Mouse (Mus musculus): ENCODE results near the gene Nubp2.

Gene Nubp2

DNA sequence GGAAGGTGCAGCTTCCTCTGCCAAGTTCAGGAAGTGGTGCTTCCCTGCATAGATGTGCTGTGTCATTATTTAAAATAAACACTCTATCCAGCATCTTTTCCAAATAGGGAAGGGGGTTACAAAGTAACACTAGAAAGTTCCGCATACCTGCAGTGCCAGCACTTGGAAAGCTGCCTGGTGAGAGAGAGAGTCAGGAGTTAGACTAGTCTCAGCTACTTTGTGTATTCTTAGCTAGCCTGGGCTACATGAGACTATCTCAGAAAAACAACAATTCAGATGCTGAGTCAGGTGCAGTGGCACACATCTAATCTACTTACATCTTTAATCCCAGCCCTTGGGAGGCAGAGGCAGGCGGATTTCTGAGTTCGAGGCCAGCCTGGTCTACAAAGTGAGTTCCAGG, 24.4 kb downstream of the Nubp2 start:
- no peak for DNase-seq (ENCODE audit: low spot score)

DNA sequence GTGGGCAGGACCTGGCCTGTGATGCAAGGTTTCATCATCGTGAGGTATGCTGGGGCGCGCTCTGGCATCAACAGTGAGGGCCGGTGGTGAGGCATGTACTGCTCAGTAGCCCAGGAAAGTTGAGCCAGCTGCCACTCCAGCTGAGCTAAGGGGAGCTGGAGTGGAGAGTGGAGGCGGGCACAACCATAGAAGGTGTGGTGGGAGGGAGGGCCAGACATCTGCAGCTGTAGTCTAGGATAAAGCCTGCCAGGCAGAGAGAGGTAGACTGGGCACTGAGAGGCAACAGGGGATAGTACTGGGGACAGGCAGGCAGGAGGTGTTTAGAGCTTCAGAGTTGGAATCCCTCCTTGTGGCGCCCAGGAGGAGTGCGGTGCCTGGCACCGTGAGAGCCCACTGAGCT, 26.1 kb downstream of the Nubp2 start:
- DNase-seq (ENCODE audit: low spot score), result no peak

DNA sequence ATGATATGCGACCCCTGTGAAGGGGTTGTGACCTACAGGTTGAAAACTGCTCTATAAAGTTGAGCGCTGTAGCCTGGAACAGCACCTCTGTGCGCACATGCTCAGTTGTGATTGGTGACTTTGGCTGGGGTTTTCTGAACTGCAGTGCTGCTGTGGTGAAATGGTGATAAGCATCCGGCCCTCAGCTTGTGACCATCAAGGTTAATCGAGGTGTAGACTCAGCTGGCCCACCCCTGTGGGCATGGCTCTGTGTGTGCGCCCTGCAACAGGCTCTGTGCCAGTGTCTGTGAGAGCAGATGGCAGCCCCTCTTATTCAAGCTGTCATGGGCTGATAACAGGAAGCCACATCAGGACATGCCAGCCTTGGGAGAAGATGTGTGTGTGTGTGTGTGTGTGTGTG, 27.2 kb downstream of the Nubp2 start:
- no peak for DNase-seq (ENCODE audit: low spot score)

DNA sequence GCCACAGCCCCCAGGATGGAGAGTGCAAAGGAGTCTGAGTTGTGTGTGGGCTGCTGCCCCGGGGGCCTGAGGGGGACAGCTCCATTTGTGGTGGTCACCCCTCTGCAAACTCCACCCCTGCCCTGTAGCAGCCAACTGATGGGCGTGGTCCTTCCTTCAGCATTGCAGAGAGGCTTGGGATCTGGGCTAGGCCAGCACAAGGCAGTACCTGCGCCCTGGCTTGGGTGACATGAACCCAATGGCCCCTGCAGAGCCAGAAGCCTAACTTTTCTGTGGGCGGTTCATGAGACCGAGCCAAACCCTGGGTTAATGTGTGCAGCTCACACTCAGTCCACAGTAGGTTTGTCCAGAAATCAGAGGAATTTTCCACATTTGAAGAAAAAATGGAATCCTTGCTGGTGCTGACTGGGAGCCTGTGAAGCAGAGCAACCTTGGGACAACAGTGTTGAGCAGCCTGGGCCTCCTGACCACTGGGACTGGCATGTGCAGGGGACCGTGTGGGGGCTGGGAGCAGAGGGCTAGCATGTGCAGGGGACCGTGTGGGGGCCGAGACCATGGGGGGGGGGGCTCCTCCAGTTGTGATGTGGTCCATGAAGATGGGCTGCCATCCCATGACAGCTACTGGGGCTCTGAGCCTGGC, 28.2 kb downstream of the Nubp2 start:
- no peak for DNase-seq (ENCODE audit: low spot score)

DNA sequence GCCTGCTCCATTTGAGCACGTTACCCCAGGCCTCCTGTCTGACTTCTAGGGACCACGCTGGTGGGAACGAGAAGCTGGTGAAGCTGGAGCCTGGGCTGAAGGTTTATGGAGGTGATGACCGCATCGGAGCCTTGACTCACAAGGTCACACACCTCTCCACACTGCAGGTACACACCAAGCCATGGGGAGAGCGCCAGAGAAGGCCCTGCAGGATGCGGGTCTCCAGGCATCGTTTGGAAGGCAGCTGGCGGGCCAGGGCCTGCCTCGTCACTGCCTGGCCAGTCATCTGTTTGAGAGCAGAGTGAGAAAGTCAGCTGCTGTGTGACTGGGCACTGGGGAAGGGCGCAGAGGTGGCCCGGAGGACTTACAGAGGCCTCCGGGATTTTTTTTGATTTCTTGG, 29.6 kb downstream of the Nubp2 start:
- DNase-seq (ENCODE audit: low spot score), result no peak

DNA sequence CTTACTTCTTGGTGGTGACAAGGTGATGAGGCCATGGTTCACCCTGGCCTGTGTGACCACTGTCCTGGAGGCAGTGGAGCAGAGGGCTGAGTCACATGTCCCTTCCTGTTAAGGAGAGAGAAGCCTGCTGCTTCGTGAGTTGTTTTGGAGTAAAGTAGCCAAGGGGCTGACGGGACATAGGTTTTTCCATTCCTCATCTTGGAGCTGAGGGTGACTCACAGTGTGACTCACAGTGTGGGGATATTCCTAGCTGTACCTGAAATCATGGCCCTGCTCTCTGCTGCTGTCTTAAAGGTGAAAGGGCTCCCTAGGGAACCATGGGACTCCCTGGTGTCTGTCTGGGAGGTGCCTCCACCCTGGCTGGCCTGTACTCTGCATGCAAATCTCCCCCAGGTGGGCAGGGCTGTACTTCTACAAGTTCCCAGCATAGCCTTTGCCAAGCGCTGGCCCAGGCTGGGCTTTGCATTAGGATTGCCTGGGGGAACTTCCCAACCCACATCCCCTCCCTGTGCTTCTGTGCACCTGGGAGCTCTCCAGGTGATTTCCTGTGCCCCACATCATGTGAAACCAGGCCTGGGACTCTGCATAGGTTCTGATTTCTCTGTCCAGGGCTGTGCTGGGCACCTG, 30.2 kb downstream of the Nubp2 start:
- no peak for DNase-seq (ENCODE audit: low spot score)

DNA sequence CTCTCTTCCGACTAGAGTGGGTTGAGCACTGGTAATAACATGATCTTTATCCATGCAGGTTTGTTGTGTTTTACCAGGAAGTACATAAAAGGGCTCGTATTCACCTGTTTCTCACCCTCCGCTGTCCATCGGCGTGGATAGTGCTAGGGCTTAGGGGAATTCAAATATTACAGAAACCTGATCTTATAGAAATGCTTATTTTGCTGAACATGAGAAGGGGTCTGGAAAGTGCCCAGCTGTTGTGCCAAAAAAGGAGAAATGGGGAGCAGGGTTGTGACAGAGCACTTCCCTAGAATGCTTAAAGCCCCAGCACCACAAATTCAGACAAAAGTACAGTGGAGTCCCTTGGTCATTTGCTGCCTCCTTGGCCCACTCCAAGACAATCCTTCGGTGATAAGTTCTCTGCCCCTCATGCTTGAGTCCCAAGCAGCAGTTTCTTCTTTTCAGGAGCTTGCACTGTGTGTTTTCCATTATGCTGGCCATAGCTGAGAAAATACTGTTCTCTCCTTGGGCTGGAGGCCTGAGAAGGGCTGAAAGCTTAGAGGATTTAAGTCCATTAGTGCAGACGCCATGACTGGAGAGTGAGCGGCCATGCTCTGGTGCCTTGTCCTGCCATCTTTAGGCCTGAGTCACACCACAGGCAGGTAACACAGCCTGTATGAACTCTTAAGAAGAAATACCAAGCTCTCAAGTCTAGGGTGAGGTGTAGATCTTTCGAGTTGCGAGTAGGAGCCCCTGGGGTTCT, 34.6 kb downstream of the Nubp2 start:
- no peak for DNase-seq (ENCODE audit: low spot score)

DNA sequence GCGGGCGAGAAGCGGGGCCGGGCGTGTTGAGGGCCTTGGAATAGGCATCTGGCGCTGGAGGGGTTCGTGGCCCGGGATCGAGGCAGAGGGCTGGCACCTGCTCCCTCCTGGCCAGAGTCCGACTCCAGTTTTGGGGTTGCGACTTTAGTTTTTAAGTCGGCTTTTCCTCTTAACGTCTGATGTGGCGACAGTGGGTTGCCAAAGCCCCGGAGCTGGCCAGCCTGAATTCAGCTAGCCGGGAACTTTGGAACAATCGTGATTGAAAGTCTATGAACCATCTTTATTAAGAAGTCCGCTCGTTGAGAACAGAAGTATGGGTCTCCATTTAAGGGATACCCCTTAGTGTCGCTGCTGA, 35.4 kb downstream of the Nubp2 start:
- no peak for DNase-seq (ENCODE audit: low spot score)

DNA sequence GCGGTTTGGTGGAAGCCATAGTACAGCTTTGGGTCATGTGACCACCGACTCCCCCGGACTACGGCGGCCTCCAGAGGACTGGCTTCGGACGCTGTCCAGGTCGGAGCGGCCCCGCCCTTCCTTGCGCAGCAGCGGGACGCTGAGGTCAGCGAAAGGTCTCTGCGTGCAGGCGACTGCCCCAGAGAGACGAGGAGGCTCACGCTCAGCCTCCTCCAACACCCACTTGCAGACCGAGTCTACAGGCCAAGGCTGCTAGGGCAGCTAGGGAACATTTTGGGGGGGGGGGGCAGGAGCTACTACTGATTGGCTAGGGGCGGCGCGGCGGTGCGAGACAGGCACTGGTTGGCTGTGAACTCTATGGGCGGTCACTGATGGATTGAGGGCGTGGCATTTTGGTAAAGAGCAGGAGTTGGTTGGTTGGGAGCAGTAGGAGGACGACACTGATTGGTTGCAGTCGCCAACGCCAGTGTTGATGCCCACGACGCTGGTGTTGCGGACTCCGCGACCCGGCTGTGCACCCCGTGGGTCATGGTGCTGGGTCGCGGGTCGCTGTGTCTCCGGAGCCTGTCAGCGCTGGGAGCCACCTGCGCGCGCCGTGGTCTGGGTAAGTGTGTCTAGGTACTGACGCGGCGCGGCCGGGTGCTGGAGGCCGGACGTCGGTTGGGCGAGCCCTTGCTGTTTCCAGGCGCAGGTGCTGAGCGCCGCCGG, 35.9 kb downstream of the Nubp2 start, which contains the start of gene Fahd1:
Gene Fahd1 (minus strand): TSS at position 300 of the 708 bp plus-strand sequence.
- peak; percentile 82 for DNase-seq (ENCODE audit: low spot score)

DNA sequence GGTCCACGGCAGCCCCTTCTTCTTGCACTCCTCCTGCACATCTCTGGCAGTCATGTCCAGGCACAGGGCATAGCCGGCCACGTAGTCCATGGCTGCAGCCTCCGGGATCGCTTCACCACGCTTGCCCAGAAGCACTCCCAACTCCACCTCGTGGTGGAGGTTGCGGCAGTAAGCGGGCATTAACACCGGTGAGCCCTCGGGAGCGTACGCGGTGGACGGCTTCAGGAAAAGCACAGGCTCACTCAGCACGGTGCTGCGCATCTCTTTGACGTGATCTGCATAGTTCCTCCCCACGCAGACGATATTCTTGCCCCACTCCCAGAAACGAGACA, 36.5 kb downstream of the Nubp2 start:
- DNase-seq (ENCODE audit: low spot score), result no peak

DNA sequence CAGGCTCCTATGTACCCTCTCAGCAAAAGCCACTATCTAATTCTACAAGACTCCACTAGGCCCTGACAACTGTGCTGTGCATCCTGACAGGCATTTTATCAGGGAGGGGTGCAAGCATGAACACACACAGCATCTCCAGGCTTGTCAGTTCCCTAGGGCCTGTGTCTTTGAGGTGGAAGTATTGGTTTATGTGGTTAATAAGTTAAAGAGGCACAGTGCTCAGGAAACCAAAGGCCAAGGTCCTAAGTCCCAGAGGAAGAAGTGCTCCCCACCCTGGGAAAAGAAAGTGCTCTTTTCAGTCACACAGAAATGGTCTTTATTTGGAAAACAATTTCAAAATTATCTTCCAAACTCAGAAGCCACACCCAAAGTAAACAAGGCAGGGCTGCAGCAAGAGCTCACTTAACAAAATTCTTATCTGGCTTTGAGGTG, 37.5 kb downstream of the Nubp2 start:
- no peak for DNase-seq (ENCODE audit: low spot score)

DNA sequence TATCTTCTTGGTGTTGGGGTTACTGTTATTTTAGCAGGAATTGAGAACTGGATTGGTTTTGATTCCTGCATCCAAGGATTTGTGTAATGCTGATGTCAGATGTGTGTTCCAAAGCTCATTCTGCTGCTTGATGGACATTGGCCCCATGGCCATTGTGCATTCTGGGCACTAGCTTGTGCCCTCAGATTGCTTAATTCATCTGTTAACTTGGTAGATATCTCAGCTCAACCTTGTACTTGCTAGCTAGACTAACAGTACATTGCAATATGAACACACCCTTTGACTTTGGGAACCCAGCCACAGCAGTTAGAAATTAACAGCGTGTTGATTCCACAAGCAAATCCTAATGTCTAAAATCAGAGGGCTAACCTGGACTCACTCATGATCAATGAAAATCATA, 38.8 kb downstream of the Nubp2 start:
- no peak for DNase-seq (ENCODE audit: low spot score)

DNA sequence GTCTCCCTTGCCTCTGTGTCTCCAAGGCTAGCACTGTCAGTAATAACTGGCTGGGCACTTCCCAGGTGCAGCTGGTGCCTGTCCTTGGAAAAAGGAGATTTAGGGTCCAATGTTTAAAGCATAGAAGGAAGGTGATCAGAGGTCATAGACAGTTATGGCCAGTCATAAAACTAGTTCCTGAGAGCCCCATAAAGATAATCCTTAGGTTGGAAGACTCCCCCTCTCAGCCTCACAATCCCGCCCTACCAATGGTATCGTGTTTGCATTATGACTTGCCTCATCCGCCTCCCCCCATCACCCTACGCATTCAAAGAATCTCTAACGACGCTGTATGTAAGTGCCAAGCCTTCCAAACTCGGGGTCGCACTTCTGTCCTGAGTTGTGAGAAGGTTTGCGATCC, 41.6 kb downstream of the Nubp2 start:
- no peak for DNase-seq (ENCODE audit: low spot score)

DNA sequence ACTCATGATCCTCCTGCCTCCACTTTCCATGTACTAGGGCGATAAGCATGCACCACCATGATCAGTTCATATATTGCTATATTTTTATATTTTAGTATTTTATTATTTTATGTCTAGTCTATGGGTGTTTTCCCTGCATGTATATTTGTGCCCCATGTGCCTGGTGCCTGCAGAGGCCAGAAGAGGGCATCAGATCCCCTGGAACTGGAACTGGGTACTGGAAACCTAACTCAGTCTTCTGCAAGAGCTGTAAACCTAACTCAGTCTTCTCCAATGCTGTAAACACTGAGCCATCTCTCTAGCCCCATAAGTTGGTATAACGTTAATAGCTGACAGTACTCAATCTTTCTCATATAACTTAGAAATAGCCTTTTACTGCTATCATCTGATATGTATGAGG, 43.5 kb downstream of the Nubp2 start:
- DNase-seq (ENCODE audit: low spot score), result no peak

DNA sequence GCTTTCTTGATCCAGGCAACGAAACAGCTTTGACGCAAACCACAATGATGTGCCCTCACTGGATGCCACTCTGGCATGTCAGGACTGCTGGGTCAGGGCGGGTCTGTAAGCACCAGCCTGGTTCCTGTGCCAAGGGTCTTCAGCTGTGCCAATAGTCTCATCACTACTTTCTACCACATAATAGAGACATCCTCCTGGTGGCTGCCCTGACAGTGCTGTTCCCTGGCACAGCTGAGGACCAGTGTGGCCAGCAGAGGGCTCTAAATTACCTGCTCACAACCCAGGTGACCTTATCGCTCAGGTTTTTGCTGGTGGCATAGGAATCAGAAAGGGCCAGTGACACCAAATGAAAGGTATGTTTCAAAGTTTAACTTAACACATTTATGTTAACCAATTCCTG, 45.0 kb downstream of the Nubp2 start:
- DNase-seq (ENCODE audit: low spot score), result no peak

DNA sequence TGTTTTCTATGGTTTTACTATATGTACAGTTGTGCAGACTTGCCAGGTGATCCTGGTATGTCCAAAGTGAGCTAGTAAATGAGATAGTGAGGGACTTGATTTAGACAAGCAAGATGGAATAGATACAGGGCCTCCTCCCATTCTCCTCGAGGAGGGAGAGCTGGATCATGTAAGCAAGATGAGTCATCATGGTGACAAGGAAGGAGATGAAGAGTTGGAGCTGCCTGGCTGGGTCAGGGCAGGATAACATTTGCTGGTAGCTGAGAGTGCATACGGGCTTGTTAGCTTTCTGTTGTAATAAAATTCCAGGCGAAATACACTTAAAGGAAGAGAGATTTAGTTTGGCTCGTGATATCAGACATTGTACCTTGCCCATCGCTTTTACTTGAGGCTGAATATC, 45.8 kb downstream of the Nubp2 start:
- DNase-seq (ENCODE audit: low spot score), result no peak

DNA sequence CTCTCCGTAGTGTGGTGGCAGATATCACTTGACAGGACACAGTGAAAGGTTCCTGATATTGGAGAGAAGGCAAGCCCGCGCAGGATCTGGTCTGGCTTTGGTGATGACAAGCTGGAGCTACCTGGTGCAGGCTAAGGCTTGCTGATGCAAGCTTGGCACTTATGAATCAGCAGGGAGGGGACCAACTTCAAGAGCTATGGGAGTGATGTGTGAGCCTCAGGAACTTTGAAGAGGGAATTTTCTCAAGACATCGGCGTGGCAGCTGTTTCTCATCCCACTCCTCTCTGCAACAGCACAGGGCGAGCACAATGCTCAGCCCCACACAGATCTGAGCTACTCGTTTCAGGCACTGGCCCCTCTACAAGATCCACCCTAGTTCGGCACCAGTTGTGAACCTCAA, 46.3 kb downstream of the Nubp2 start, which contains the start of gene Hagh:
Gene Hagh (plus strand): TSS at position 302 of the 400 bp plus-strand sequence.
- peak; percentile 39 for DNase-seq (ENCODE audit: low spot score)
